Comparison of ENCODE assay signal across 12 mouse cellular contexts in genomic region chr7:131556116-131556515, GRCm38 (mm10). TPM values are rescaled to one million over a fixed set of nuclear protein-coding genes. Genes with fewer than 3 reads are reported as not detected.
DNase-seq lines count a peak whose midpoint lies in the region; ATAC-seq and TF ChIP-seq lines count a peak whose summit lies in the region.
"Had no signal": no experiment of that assay in that cellular context is flagged by ENCODE, and none has a peak within 500 bp of the region (broad histone marks: within the 10 kb centered on the region; RNA-seq: fewer than 3 reads in every experiment).

No protein-coding gene starts in this region.

- peak overlapping the region; percentile 55; the same call in 1 of the 2 replicates for H3K4me3 ChIP-seq in hindbrain, embryonic 10.5 days
- no peak overlapping the region for H3K4me3 ChIP-seq in hindbrain, postnatal 0 days (ENCODE audit: low read length)
- peak overlapping the region; percentile 47 for H3K4me3 ChIP-seq in bone marrow macrophage, adult 2 months (ENCODE audit: insufficient read depth, low read length)
- peak overlapping the region; percentile 27 for H3K4me3 ChIP-seq in embryonic facial prominence, embryonic 13.5 days
- peak overlapping the region; percentile 26 for H3K4me3 ChIP-seq in limb, embryonic 14.5 days (replicated peaks; ENCODE audit: low read length)
- H3K4me3 ChIP-seq in cerebellum, adult 2 months (replicated peaks; ENCODE audit: insufficient read depth, low read depth, low read length) = no peak overlapping the region

- no peaks in the 10 kb centered on the region for H3K9me3 ChIP-seq in hindbrain, embryonic 10.5 days
- H3K9me3 ChIP-seq in hindbrain, postnatal 0 days (ENCODE audit: low read length) = no peaks in the 10 kb centered on the region
- H3K9me3 ChIP-seq in embryonic facial prominence, embryonic 13.5 days = no peaks in the 10 kb centered on the region
- H3K9me3 ChIP-seq in limb, embryonic 14.5 days (ENCODE audit: control insufficient read depth, low read length) = no peaks in the 10 kb centered on the region

- H3K9ac ChIP-seq in hindbrain, postnatal 0 days (replicated peaks; ENCODE audit: low read length) = no peak overlapping the region
- H3K9ac ChIP-seq in embryonic facial prominence, embryonic 13.5 days = no peak overlapping the region
- H3K9ac ChIP-seq in limb, embryonic 14.5 days (ENCODE audit: low read depth, low read length, severe bottlenecking) = no peak overlapping the region

- no peak for TF ChIP-seq POLR2A in bone marrow macrophage, adult 2 months (IDR thresholded peaks at IDR 0.05; ENCODE audit: borderline replicate concordance, low read depth, low read length)
- TF ChIP-seq POLR2A in limb, embryonic 14.5 days (IDR thresholded peaks at IDR 0.05; ENCODE audit: borderline replicate concordance, extremely low read depth, insufficient read depth, insufficient read length) = no peak
- no peak for TF ChIP-seq POLR2A in cerebellum, adult 2 months (IDR thresholded peaks at IDR 0.05; ENCODE audit: borderline replicate concordance, insufficient read depth, low read length)

- H3K27ac ChIP-seq in hindbrain, embryonic 10.5 days = no peak overlapping the region
- H3K27ac ChIP-seq in hindbrain, postnatal 0 days = no peak overlapping the region
- no peak overlapping the region for H3K27ac ChIP-seq in bone marrow macrophage, adult 2 months (ENCODE audit: insufficient read depth, low read depth, low read length)
- H3K27ac ChIP-seq in embryonic facial prominence, embryonic 13.5 days = no peak overlapping the region
- no peak overlapping the region for H3K27ac ChIP-seq in limb, embryonic 14.5 days (replicated peaks; ENCODE audit: low read depth, low read length)
- H3K27ac ChIP-seq in cerebellum, adult 2 months (ENCODE audit: insufficient read depth, low read length) = no peak overlapping the region

- H3K4me1 ChIP-seq in hindbrain, embryonic 10.5 days (replicated peaks) = peaks cover 51% of the 10 kb centered on the region
- peaks cover 3% of the 10 kb centered on the region; the same call in 1 of the 2 replicates for H3K4me1 ChIP-seq in hindbrain, postnatal 0 days (ENCODE audit: insufficient read depth, low read length)
- peaks cover under 1% of the 10 kb centered on the region; the same call in 1 of the 2 replicates for H3K4me1 ChIP-seq in bone marrow macrophage, adult 2 months (ENCODE audit: control insufficient read depth, insufficient read depth, low read length)
- peaks cover 35% of the 10 kb centered on the region for H3K4me1 ChIP-seq in embryonic facial prominence, embryonic 13.5 days
- peaks cover 15% of the 10 kb centered on the region for H3K4me1 ChIP-seq in limb, embryonic 14.5 days (ENCODE audit: control insufficient read depth, insufficient read depth, low read length)
- H3K4me1 ChIP-seq in cerebellum, adult 2 months (ENCODE audit: control insufficient read depth, insufficient read depth, low read length) = no peaks in the 10 kb centered on the region; the same call in 1 of the 2 replicates

- no peak for DNase-seq in hindbrain, embryonic 10.5 days (ENCODE audit: low spot score)
- no peak for DNase-seq in hindbrain, postnatal 0 days (ENCODE audit: low spot score)
- no peak for DNase-seq in limb, embryonic 14.5 days (ENCODE audit: low spot score)
- no peak for DNase-seq in cerebellum, adult 2 months
- DNase-seq: thymus, adult 2 months had no signal

- TF ChIP-seq CTCF in hindbrain, postnatal 0 days (IDR thresholded peaks at IDR 0.05; ENCODE audit: low read depth) = no peak
- no peak for TF ChIP-seq CTCF in bone marrow macrophage, adult 2 months (IDR thresholded peaks at IDR 0.05; ENCODE audit: low read depth, low read length)
- TF ChIP-seq CTCF in cerebellum, adult 2 months (IDR thresholded peaks at IDR 0.05; ENCODE audit: borderline replicate concordance, insufficient read depth, low read depth, low read length) = no peak

- no peaks in the 10 kb centered on the region for H3K36me3 ChIP-seq in hindbrain, embryonic 10.5 days
- no peaks in the 10 kb centered on the region for H3K36me3 ChIP-seq in hindbrain, postnatal 0 days (ENCODE audit: insufficient read depth, low read length)
- H3K36me3 ChIP-seq in embryonic facial prominence, embryonic 13.5 days = no peaks in the 10 kb centered on the region
- H3K36me3 ChIP-seq in limb, embryonic 14.5 days (ENCODE audit: control insufficient read depth, insufficient read depth, low read length) = no peaks in the 10 kb centered on the region

- ATAC-seq in hindbrain, postnatal 0 days = no peak
- no peak for ATAC-seq in embryonic facial prominence, embryonic 13.5 days (ENCODE audit: insufficient number of reproducible peaks, insufficient read depth, low FRiP score, low TSS enrichment, low read depth)
- ATAC-seq in limb, embryonic 14.5 days (ENCODE audit: low FRiP score, low read depth) = no peak
- ATAC-seq in activated CD4-positive, CD25-positive, alpha-beta regulatory T cell, adult 4 months = no peak
- ATAC-seq: inflammation-experienced regulatory T-cells, adult 6 months had no signal

- under 1% methylated on average over 9 of the region's 9 CpGs for WGBS in hindbrain, embryonic 10.5 days
- WGBS in hindbrain, postnatal 0 days = 1% methylated on average over 9 of the region's 9 CpGs
- WGBS in embryonic facial prominence, embryonic 13.5 days = under 1% methylated on average over 9 of the region's 9 CpGs
- 1% methylated on average over 9 of the region's 9 CpGs for WGBS in limb, embryonic 14.5 days
- WGBS in cerebellum, adult 2 months = 4% methylated on average over 9 of the region's 9 CpGs

- no peak overlapping the region for H3K4me2 ChIP-seq in hindbrain, postnatal 0 days (ENCODE audit: low read depth, low read length)
- H3K4me2 ChIP-seq in embryonic facial prominence, embryonic 13.5 days = peak overlapping the region; percentile 46; the same call in 1 of the 2 replicates
- H3K4me2 ChIP-seq in limb, embryonic 14.5 days (replicated peaks; ENCODE audit: low read depth, low read length, severe bottlenecking) = no peak overlapping the region

- peaks cover 85% of the 10 kb centered on the region for H3K27me3 ChIP-seq in hindbrain, embryonic 10.5 days (ENCODE audit: insufficient read depth, poor library complexity, severe bottlenecking)
- H3K27me3 ChIP-seq in hindbrain, postnatal 0 days (ENCODE audit: insufficient read depth, low read length) = peaks cover 65% of the 10 kb centered on the region
- H3K27me3 ChIP-seq in embryonic facial prominence, embryonic 13.5 days = peaks cover 85% of the 10 kb centered on the region
- H3K27me3 ChIP-seq in limb, embryonic 14.5 days (ENCODE audit: control insufficient read depth, insufficient read depth, low read length) = peaks cover 76% of the 10 kb centered on the region
- H3K27me3 ChIP-seq in cerebellum, adult 2 months (ENCODE audit: control insufficient read depth, insufficient read depth, low read length) = peaks cover 15% of the 10 kb centered on the region; the same call in 1 of the 2 replicates

RNA-seq across cellular contexts. Expression of gene Bub3, which starts 3.9 kb away (rescaled TPM):
- polyA plus RNA-seq in hindbrain, embryonic 10.5 days (2016; fragmentation: Nextera tagmentation; extraction: Ambion mirVana) = 306 and 322 TPM in 2 replicates
- total RNA-seq in hindbrain, postnatal 0 days (2014; rRNA removed) = 95.2 and 97.8 TPM in 2 replicates
- polyA plus RNA-seq in hindbrain, postnatal 0 days (2015; fragmentation: Nextera tagmentation; extraction: Ambion mirVana) = 127 and 132 TPM in 2 replicates
- 80.4 and 88.3 TPM in 2 replicates for polyA plus RNA-seq in bone marrow macrophage, adult 2 months (2012; ENCODE audit: insufficient read depth, insufficient read length, missing spikeins)
- 232 and 237 TPM in 2 replicates for polyA plus RNA-seq in embryonic facial prominence, embryonic 13.5 days (2015; fragmentation: Nextera tagmentation; extraction: Ambion mirVana)
- 169 and 185 TPM in 2 replicates for polyA plus RNA-seq in limb, embryonic 14.5 days (2012; rRNA removed)
- polyA plus RNA-seq in limb, embryonic 14.5 days (2014; fragmentation: Nextera tagmentation; extraction: Ambion mirVana) = 188 and 189 TPM in 2 replicates
- polyA plus RNA-seq in cerebellum, adult 2 months (2012; rRNA removed) = 105 and 108 TPM in 2 replicates
- 100 to 1,000 TPM; 176 to 222 TPM for polyA plus RNA-seq in activated CD4-positive, CD25-positive, alpha-beta regulatory T cell, adult 4 months (2017; shearing (Covaris generic))

RNA-seq across cellular contexts. Expression of gene Hmx2, which starts 7.5 kb away (rescaled TPM):
- polyA plus RNA-seq in hindbrain, embryonic 10.5 days (2016; fragmentation: Nextera tagmentation; extraction: Ambion mirVana) = 0.91 and 1.2 TPM in 2 replicates
- 0.36 and 0.99 TPM in 2 replicates for total RNA-seq in hindbrain, postnatal 0 days (2014; rRNA removed)
- 0.56 and 0.91 TPM in 2 replicates for polyA plus RNA-seq in hindbrain, postnatal 0 days (2015; fragmentation: Nextera tagmentation; extraction: Ambion mirVana)
- polyA plus RNA-seq in bone marrow macrophage, adult 2 months (2012; ENCODE audit: insufficient read depth, insufficient read length, missing spikeins) = not detected in 2 replicates
- polyA plus RNA-seq in embryonic facial prominence, embryonic 13.5 days (2015; fragmentation: Nextera tagmentation; extraction: Ambion mirVana) = 0.08 TPM in 1 of 2 replicates, not detected in the other
- 0.09 TPM in 1 of 2 replicates, not detected in the other for polyA plus RNA-seq in limb, embryonic 14.5 days (2012; rRNA removed)
- not detected in 2 replicates for polyA plus RNA-seq in limb, embryonic 14.5 days (2014; fragmentation: Nextera tagmentation; extraction: Ambion mirVana)
- polyA plus RNA-seq in cerebellum, adult 2 months (2012; rRNA removed) = 0.06 TPM in 1 of 2 replicates, not detected in the other
- polyA plus RNA-seq in activated CD4-positive, CD25-positive, alpha-beta regulatory T cell, adult 4 months (2017; shearing (Covaris generic)) = under 1 TPM in 1 of 2 experiments, not detected in 1; 0.32 TPM
- polyA plus RNA-seq: inflammation-experienced regulatory T-cells, adult 6 months; liver, embryonic 11.5 days had no signal

RNA-seq across cellular contexts. Expression of gene Hmx3, which starts 13.4 kb away (rescaled TPM):
- polyA plus RNA-seq in hindbrain, embryonic 10.5 days (2016; fragmentation: Nextera tagmentation; extraction: Ambion mirVana) = 0.61 and 0.93 TPM in 2 replicates
- 2.0 and 3.2 TPM in 2 replicates for total RNA-seq in hindbrain, postnatal 0 days (2014; rRNA removed)
- polyA plus RNA-seq in hindbrain, postnatal 0 days (2015; fragmentation: Nextera tagmentation; extraction: Ambion mirVana) = 1.2 and 1.5 TPM in 2 replicates
- not detected in 2 replicates for polyA plus RNA-seq in bone marrow macrophage, adult 2 months (2012; ENCODE audit: insufficient read depth, insufficient read length, missing spikeins)
- polyA plus RNA-seq in embryonic facial prominence, embryonic 13.5 days (2015; fragmentation: Nextera tagmentation; extraction: Ambion mirVana) = not detected in 2 replicates
- 0.04 TPM in 1 of 2 replicates, not detected in the other for polyA plus RNA-seq in limb, embryonic 14.5 days (2012; rRNA removed)
- polyA plus RNA-seq in limb, embryonic 14.5 days (2014; fragmentation: Nextera tagmentation; extraction: Ambion mirVana) = not detected in 2 replicates
- polyA plus RNA-seq in cerebellum, adult 2 months (2012; rRNA removed) = 0.32 and 0.43 TPM in 2 replicates
- not detected for polyA plus RNA-seq in activated CD4-positive, CD25-positive, alpha-beta regulatory T cell, adult 4 months (2017; shearing (Covaris generic))
- total RNA-seq: megakaryocyte, adult 5-6 weeks; MEL had no signal
- polyA plus RNA-seq: inflammation-experienced regulatory T-cells, adult 6 months; liver, embryonic 11.5 days had no signal

Comparison
In these comparisons a context has a peak if more than half of its experiments do, and no peak if none do; other contexts are left out.
1. H3K4me3 ChIP-seq: peak in hindbrain, embryonic 10.5 days (single experiment), bone marrow macrophage, adult 2 months (single experiment), embryonic facial prominence, embryonic 13.5 days (single experiment) and limb, embryonic 14.5 days (single experiment); none in hindbrain, postnatal 0 days (single experiment) and cerebellum, adult 2 months (single experiment).